Mouse (Mus musculus) brain, adult 2 months (tissue): ENCODE results near the gene Gm21921.
"Not testable (repeated sequence)": the region's sequence is repeated elsewhere in the genome, so short reads cannot be mapped to it uniquely, and the experiment has no call there.

Experiments used
- DNase-seq: peaks from one replicate; pipeline ENCODE4 v3.0.0; 2011; ENCODE audit warnings: low read depth, low spot score

Gm21921 gene

DNA sequence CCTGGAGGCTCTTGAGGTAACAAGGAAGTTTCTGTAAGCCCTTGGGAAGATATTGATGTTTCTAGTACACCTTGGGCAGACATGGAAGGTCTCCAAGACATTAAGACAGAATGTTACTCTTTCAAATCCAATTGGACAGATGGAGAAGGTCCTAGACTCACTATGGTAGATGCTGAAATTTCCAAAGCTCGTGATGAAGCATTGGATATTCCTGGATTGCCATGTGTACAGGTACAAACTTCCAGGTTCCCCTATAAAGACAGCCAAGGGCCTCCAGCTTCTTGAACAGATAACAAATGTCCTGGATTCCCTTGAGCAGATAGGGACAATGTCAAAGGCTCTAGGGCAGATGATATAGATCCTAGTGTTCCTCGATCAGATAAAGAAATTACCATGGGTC, at the start of gene Gm21921:
Gene Gm21921, minus strand, starts transcription at position 101 of the 400 bp plus-strand sequence.
- DNase-seq = not testable (repeated sequence)
